In the genomic region with DNA sequence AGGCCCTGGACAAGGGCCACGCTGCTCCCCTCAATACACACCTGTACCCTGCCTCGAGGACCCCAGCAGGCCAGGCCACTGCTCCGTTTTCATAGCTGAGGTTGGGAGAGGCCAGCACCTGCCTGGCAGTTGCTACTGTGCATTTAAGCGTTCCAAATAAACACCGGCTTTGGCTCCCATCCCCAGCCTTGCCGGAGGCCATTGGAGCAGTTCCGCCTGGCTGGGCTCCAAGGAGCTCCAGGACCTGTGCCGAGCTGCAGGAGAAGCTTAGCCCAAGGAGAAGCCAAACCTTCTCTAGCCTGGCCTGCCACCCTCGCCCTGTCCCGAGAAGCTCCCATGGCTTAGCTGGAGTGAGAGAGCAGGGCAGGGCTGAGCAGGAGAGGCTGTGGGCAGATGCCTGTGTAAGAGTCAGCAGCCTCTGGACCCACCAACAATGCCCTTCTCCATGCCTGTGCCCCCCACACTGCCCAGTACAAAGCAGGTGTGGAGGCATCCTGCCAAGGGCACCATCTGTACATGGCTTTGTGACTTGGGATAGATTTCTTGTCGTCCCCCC, we compare ENCODE assay signal across 7 mouse cellular contexts. TPM values are rescaled to one million over a fixed set of nuclear protein-coding genes. Genes with fewer than 3 reads are reported as not detected.
A peak's percentile ranks its signal among the peaks of the same experiment; 100 is the strongest.
DNase-seq lines count a peak whose midpoint lies in the region; ATAC-seq and TF ChIP-seq lines count a peak whose summit lies in the region.

No protein-coding gene starts in this region.

- intact Hi-C loops in heart, postnatal 14 days (cut with DNase I), result no loop called here

- in situ Hi-C loops in Patski (cut with MboI; ENCODE audit: low pct_unique_long_range_greater_than_20kb), result no loop called here

- H3K27ac ChIP-seq in neural tube, embryonic 15.5 days (replicated peaks), result peak overlapping the region; percentile 61

- CTCF ChIA-PET in Patski (lab: Charles Lee), result interaction anchor here (0.9 to 1.5 kb wide), 4 partner anchors 13 to 111 kb away, joined by 3 to 5 read pairs (median 4); no protein-coding TSS in a partner anchor

- H3K9ac ChIP-seq in neural tube, embryonic 15.5 days (replicated peaks), result no peak overlapping the region

- no peak overlapping the region for H3K4me3 ChIP-seq in neural tube, embryonic 15.5 days (replicated peaks)

- H3K9me3 ChIP-seq in neural tube, embryonic 15.5 days (replicated peaks), result no peaks in the 10 kb centered on the region

- no peaks in the 10 kb centered on the region for H3K27me3 ChIP-seq in Patski
- H3K27me3 ChIP-seq in neural tube, embryonic 15.5 days (replicated peaks), result no peaks in the 10 kb centered on the region

- DNase-seq in Patski (ENCODE audit: low read depth, low spot score), result peak; percentile 95
- DNase-seq in adrenal gland, adult 8-10 months, result peak; percentile 72
- DNase-seq in fibroblast of lung, adult 2 months (ENCODE audit: low read depth), result peak; percentile 82
- peak; percentile 86 to 90 for DNase-seq in heart, postnatal 14 days
- DNase-seq in layer of hippocampus, postnatal 25 days (ENCODE audit: extremely low spot score in 1 of 2, low spot score in 1 of 2), result peak; percentile 24 to 48

- peaks cover 36% of the 10 kb centered on the region for H3K4me1 ChIP-seq in neural tube, embryonic 15.5 days

- peak; percentile 62 for ATAC-seq in Patski
- peak; percentile 29; the same call in 1 of the 2 replicates for ATAC-seq in neural tube, embryonic 15.5 days (ENCODE audit: low FRiP score)
- no peak for ATAC-seq in erythroblast, adult 5-6 weeks (replicated peaks; ENCODE audit: low FRiP score, poor library complexity, severe bottlenecking)

- 38% methylated on average over 11 of the region's 11 CpGs for WGBS in neural tube, embryonic 15.5 days

- POLR2A ChIA-PET in Patski (lab: Charles Lee), result no interaction called here

- H3K36me3 ChIP-seq in neural tube, embryonic 15.5 days, result no peaks in the 10 kb centered on the region

- no peak for TF ChIP-seq CTCF in Patski (IDR thresholded peaks at IDR 0.05)

- H3K4me2 ChIP-seq in neural tube, embryonic 15.5 days, result no peak overlapping the region

RNA-seq across cellular contexts. Expression of gene Selenon, which starts 39.6 kb away (rescaled TPM):
- 45.3 TPM for polyA plus RNA-seq in Patski (2021)
- total RNA-seq in adrenal gland, adult 8-10 months (2022), result 10 to 100 TPM; 28.9 to 58.1 (median 44.4) TPM
- total RNA-seq in heart, postnatal 14 days (2021), result 10 to 100 TPM; 26.1 to 27.9 TPM
- 10 to 100 TPM; 15.5 to 16.5 TPM for total RNA-seq in layer of hippocampus, postnatal 25 days (2021)
- 8.4 and 19.4 TPM in 2 replicates for polyA plus RNA-seq in neural tube, embryonic 15.5 days (2015; fragmentation: Nextera tagmentation; extraction: Ambion mirVana)
- 6.3 and 7.9 TPM in 2 replicates for total RNA-seq in erythroblast, adult 5-6 weeks (2015; ENCODE audit: low replicate concordance)
- 1.4 and 2.9 TPM in 2 replicates for total RNA-seq in erythroblast, adult 5-6 weeks (2017; ENCODE audit: low replicate concordance)

RNA-seq across cellular contexts. Expression of gene Mtfr1l, which starts 56.4 kb away (rescaled TPM):
- polyA plus RNA-seq in Patski (2021), result 69.4 TPM
- total RNA-seq in adrenal gland, adult 8-10 months (2022), result 100 to 1,000 TPM; 125 to 174 (median 152) TPM
- 100 to 1,000 TPM; 162 to 167 TPM for total RNA-seq in heart, postnatal 14 days (2021)
- total RNA-seq in layer of hippocampus, postnatal 25 days (2021), result 10 to 100 TPM; 69.5 to 72.0 TPM
- polyA plus RNA-seq in neural tube, embryonic 15.5 days (2015; fragmentation: Nextera tagmentation; extraction: Ambion mirVana), result 166 and 177 TPM in 2 replicates
- total RNA-seq in erythroblast, adult 5-6 weeks (2015; ENCODE audit: low replicate concordance), result 7.9 and 20.3 TPM in 2 replicates
- total RNA-seq in erythroblast, adult 5-6 weeks (2017; ENCODE audit: low replicate concordance), result 7.9 and 8.3 TPM in 2 replicates

Comparison
In these comparisons a context has a peak if more than half of its experiments do, and no peak if none do; other contexts are left out.
1. DNase-seq: peak in every context shown above with its lines; median percentile 95 in Patski; 88 in heart, postnatal 14 days; 82 in fibroblast of lung, adult 2 months; 72 in adrenal gland, adult 8-10 months; 36 in layer of hippocampus, postnatal 25 days.